Mouse (Mus musculus): ENCODE results near the gene Nat10.
A peak's percentile ranks its signal among the peaks of the same experiment; 100 is the strongest.

Gene Nat10

DNA sequence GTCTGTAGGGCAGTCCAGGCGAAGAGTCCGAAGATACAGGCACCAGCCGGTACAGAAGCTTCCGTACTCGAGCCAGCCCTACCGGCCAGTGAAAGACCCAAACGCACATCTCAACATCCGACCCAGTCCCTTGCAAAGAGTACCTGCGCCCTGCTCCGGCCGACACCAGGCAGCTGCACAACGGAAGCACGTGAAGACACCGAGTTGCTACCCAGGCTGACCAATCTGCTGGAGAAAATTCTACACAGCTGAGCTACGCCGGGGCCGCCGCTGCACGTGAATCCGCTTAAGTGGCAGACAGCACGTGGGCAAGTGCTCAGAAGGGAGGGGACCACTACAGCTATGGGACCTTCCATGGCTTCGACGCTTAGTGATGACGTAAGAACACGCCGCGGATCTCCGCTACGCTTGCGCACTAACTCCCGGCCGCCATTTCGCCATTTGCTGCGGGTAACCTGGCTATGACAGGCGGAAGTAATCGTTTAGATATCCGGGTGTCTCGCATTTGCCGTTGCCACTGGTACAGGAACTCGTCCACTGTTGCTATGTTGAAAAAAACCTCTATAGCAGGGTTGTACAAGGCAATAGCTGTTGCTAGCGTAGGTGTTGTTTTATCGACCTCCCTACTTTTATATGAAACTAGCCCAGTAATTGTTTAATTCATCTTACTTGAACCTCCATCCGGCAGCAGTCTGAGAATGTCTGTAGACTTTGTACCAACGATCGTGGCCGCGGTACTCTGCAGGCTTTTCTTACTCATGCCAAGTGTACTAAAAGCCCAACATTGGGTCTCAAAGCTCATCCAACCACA is at the start of gene Nat10:
Gene Nat10 (minus strand): TSS at position 365 of the 811 bp plus-strand sequence.
- DNase-seq (ENCODE audit: low read depth): peak; percentile 95

DNA sequence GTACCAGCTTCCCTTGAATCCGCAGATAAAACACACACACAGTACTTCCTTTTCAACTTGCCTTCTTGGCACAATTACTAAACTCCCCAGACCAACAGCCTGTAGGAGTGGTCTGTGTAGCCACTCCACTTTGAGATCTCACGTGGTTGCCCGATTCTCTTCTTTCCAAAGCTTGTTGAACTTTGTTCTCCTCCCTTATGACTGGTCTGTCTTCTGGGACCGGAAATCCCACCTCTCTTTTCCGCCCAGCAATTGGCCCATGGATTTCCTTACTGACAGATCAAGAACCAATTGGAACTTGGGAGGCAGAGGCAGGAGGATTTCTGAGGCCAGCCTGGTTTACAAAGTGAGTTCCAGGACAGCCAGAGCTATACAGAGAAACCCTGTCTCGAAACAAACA is 49.3 kb upstream of the Nat10 start:
- DNase-seq (ENCODE audit: low read depth): no peak

DNA sequence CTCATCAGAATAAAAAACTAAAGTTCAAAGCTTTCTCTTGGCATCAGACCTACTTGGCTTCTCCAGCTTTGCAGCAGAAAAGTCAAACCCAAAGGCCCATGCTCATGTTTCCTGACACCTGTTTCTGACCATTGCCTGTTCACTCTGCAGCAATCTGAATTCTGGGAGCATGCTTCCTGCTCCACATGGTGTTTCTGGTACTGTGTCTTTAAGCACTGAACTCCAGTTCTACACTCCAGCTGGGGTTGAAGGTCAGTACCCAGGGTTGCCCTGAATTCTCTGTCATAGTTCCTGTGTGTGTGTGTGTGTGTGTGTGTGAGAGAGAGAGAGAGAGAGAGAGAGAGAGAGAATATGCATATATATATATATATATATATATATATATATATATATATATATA is 47.4 kb upstream of the Nat10 start:
- no peak for DNase-seq (ENCODE audit: low read depth)

DNA sequence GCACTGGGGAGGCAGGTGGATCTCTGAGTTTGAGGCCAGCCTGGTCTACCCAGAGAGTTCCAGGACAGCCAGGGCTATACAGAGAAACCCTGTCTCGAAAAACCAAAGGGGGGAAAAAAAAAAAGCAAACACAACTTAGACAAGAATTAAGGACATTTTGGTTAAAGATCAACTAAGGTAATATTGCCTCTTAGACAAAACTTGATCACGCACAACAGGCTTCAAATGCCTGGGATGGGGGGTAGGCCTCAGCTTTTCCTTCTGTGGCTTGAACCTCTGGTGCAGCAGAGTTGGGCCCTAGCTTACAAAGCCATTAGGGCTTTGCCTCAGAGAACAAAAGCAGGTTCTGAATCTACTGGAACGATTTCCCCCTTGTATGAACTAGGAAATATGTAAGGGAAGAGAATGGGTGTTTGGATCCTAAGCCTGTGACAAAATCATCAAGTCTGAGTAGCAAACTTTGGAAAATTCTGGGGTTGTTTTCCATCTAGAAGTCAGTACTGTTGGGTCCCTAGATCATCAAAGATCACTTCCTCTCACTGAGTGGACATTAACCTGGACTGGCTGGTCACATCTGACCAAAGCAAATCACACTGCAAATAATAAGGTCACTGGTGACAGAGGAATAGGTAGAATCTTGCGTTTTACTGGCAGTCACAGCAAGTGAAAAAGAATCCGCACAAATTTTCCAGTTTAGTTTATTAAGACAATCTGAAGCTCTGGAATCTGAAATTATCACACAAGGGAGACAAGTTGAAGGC is 42.9 kb upstream of the Nat10 start:
- DNase-seq (ENCODE audit: low read depth): no peak

DNA sequence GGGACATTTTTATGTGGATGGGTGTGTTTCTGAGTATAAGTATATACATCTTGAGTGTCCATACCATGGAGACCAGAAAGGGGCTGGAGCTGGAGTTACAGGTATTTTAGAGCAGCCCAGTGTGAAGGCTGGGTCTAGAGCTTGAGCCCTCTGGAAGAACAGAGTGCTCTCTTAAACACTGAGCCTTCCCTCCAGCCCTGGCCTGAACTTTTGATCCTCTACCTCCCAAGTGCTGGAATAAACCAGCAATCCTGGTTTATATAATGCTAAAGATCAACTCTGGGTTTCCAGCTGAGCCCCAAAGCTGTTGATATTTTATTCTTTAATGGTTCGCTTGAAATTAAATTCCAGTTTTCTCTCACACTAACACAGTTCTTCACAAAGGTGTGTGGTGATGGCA is 41.4 kb upstream of the Nat10 start:
- DNase-seq (ENCODE audit: low read depth): no peak

DNA sequence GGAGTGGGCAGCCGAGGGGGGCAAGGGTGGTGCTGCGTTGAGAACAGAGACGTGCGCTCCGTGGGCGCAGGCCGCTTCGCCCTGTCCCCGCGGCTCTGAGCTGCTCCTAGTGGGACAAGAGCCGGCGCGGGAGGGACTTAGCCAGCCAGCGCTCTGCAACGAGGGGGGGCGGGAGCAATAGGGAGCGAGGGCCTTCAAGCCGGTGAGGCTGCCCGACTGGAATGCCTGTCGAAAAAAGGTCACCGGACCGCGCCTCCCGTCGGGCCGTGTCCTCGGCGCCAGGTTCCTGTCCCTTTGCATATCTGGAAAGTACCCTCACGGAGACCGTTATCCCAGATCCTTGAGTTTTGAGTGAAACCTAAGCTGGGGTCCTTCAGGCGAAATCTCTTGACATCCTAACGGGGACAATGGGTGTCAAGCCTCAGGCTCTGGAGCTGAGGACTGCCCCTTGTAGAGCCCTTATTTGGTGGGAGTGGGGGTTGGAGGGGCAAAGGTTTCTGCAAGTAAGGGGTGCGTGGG is 36.5 kb upstream of the Nat10 start, which contains the start of gene Caprin1:
Gene Caprin1 (minus strand): TSS at position 159 of the 519 bp plus-strand sequence.
- DNase-seq (ENCODE audit: low read depth): peak; percentile 89

DNA sequence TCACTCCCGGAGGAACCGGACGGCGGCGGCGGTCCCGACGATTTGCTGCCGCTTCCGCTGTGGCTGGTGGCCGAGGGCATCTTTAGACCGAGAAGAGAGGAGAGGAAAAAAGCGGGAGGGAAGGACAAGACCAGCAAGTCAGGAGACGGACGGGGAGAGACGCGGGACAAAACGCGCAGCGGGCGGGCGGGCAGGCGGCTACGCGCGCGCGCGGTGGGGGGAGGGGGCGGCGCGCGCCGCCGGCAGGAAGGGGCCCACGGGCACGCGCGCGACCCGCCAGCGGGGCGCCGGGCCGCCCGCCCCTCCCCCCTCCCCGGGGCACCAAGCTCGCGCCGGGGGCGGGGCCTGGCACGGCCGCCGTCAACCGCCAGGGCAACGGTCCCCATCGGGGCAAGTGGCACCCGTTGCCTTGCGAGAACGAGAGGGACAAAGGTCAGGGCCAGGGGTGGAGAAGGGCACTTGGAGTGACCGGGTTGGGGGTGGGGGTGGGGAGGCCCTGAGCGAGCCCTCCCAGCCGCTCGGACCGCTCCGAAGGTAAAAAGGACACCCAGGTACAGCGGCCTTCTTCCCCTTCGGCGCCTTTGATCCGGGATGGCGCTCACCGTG is 35.9 kb upstream of the Nat10 start:
- DNase-seq (ENCODE audit: low read depth): peak; percentile 55

DNA sequence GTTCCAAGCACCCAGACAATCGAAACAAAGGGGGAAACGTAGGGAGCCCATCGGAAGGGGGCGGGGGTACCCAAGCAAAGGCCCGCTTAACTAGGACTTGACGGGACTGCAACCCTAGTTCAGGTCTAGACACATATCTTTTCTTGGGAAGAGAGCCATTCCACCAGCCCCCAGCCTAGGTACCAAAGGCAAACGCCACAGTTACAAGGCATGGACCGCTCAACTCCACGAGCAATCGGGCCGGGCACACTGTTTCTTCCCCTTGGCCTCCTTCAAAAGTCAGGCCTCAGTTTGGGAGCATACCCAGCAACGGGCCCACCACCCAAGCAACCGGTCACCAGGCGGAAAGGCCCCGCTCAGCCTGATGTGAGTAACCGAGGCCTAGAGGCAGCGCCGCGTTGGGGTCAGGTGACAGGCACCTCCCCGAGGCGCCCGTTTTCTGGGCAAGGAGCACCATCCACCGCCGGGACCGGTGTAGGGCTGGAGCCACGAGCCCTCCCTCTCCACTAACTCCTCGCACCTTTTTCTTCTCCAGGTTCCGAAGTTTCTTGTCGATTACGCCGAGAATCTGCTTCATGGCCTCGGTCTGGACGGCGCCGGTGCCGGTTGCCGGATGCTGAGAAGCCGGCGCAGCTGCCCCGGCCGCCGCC is 35.3 kb upstream of the Nat10 start:
- peak; percentile 40 for DNase-seq (ENCODE audit: low read depth)

DNA sequence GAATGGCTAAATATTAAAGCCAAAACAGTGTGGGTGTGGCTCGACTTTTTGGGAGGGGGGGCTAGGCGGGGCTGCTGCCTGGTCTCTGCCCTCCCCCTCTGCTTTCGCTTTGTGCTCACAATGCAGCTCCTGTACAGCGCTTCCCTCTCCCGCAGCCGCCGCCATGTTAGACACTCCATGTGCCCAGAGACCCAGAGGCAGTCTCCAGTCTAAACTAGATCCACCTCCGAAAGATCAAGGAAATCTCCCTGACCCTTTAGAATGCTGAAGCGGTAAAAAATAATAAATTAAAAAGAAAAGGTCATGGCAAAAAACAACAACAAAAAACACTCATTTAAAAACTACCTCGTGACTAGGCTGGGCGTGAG is 34.8 kb upstream of the Nat10 start:
- DNase-seq (ENCODE audit: low read depth): peak; percentile 73

DNA sequence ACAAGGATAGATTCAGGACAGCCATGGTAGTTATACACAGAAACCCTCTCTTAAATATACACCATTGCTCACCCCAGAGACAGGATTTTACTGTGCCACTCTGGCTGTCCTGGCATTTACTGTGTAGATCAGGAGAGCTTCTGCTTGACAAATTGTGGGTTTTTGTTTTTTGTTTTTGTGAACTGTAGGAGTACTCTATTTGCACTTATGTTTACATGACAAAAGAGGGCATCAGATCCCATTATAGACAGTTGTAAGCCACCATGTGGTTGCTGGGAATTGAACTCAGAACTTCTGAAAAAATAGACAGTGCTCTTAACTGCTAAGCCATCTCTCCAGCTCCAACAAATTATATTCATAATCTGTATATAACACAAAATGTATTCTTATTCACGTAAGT is 30.9 kb upstream of the Nat10 start:
- no peak for DNase-seq (ENCODE audit: low read depth)

DNA sequence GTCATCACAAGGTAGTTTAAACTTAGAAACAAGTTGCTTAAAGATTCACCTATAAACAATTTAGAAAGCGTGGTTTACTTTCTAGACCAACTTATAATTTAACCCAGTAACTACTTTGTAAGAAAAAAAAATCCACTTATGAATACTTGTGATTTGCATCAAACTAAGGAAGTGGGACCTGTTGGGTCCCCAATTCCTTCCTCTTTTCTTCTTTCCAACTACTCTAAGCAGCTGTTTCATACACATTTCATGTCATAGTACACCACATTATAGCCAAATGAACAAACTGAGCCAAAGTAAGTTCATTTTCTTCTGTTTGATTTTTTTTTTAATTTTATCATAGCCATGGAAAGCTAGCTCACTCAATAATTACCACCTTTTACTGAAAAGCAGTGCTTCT is 24.7 kb upstream of the Nat10 start:
- no peak for DNase-seq (ENCODE audit: low read depth)

DNA sequence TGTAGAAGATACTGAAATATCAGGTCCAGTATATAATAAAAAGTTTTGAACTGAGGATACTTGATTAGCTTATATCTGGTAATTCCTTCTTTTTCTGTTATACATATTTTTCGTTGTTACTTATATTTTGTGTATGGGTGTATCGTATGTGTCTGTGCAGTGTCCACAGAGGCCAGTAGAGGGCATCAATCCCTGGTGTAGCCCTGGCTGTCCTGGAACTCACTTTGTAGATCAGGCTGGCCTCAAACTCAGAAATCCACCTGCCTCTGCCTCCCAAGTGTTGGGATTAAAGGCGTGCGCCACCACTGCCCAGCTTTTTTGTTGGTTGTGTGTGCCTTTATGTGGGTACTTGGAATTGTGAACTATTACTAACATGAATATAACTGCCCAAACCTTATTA is 23.6 kb upstream of the Nat10 start:
- DNase-seq (ENCODE audit: low read depth): no peak

DNA sequence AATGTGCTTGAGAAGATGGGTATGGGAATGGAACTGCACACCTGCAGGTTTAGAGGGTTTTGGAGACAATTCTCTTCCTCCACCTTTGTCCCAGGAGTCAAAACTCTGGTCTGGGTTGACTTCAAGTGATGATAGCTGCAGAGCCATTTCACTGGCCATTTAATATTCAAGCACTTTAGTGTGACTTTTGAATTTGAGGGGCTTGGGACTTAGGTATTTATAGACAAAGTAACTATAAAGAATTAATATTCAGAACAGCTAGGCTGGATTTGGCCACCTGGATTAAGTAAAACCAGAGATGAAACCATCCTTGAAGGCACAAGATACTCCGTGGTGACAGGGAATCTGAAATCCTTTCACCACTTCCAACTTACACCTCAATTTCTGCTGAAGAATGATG is 1.4 kb upstream of the Nat10 start:
- no peak for DNase-seq (ENCODE audit: low read depth)

DNA sequence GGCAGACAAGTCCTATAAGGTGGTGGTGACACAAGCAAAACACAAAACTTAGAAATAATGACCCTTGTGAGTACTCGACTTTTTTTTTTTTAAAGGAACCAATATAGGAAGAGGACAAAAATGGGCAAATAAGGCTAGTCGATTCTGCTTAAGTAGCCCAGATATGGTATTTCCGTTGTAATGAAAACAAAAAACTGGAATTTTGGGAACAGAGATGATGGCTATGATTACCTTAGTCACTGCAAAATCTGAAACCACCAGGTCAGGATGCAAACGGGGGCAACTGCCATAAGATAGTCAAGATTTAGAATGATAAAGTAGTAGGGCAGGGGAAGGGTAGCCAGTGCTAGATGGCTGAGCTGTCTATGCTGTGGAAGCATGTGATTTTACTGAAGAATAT is 923 bp upstream of the Nat10 start:
- no peak for DNase-seq (ENCODE audit: low read depth)

DNA sequence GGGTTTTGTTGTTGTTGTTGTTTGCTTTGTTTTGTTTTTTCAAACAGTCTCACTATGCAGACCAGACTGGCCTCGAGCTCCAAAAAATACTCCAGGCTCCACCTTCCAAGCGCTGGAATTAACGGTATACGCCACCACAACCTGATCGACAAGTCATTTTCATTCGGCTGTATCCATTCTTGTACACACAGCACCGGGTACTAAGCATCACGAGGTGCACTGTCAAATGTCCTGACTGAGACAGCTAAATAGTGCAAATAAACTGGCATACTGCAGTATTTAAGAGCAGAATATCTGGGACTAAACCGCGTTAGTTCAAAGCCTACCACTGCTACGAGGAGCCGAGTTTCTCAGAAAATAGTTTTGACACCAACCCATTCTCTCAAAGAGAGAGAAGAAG is 649 bp downstream of the Nat10 start:
- DNase-seq (ENCODE audit: low read depth): peak; percentile 29

DNA sequence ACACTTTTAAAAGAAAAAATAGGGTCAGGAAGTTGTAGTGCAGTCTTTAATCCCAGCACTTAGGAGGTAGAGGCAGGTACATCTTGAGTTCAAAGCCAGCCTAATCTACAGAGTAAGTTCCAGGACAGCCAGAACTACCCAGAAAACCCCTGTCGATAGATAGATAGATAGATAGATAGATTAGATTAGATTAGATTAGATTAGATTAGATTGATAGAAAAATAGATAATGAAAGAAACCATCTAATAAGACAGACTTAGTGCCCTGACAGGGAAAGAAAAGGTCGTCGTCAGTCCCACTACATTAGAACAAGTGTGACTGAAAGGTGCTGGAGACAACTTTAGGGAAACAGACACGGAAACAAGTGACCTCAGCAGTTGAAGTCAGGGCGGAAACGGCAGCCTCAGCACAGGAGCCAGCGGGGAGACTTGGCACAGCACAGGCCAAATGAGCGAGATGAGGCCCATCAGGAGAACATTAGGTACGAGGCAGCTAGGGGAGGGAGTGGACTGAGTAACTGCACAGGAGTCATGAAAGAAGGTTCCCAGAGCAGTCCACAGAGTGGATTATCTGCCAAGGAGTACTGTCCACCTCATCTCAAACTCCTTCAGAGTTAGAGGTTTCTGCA is 5.5 kb downstream of the Nat10 start:
- DNase-seq (ENCODE audit: low read depth): no peak

DNA sequence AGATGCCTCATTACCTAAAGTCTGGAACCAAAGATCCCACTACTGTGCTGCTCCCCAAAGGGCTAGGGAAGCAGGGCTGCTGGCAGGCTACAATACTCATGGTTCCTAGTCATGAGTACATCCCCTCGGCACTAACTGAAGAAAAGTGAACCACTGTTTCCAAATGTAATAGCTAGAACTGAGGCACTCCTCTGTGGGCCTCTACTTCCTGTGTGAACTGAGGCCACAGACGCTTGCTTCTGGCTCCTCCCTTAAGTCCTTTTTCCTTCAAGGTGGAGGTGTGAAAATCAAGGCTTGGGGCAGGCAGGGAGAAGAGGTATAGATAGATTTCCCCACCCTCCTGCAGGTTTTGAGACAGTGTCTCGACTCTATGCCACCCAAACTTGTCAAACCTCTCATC is 6.5 kb downstream of the Nat10 start:
- DNase-seq (ENCODE audit: low read depth): no peak

DNA sequence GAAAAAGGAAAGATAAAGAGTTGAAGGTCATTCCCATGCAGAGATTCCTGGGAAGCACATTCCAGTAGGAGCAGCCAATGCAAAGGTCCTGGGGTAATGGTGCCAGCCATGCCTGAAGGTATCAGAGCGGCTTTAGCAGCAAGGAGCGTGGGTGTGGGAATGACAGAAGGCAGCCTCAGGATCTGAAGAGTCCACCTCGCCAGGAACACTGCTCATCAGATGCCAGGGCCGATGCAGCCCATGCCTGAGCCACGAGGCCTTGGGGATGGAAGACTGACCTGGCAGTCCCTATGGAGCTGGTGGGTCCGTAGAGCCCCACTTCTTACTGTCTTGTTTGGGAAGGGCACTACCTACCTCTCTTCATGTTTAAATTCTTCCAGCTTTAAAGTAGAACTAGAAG is 9.3 kb downstream of the Nat10 start:
- no peak for DNase-seq (ENCODE audit: low read depth)

DNA sequence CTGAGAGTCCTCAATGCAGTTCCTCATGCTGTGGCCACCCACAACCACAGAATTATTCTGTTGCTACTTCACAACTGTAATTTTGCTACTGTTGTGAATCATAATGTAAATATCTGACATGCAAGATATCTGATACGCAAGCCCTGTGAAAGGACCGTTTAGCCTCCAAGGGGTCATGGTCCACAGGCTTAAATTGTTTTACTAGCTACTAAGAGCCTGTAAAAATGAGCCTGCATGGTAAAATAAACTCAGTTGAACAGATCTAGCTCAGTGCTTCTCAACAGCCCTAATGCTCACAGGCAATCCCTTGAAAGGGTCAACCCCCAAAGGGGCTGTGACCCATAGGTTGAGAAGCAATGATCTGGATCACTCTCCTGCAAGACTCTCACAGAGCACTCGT is 12.0 kb downstream of the Nat10 start:
- no peak for DNase-seq (ENCODE audit: low read depth)

DNA sequence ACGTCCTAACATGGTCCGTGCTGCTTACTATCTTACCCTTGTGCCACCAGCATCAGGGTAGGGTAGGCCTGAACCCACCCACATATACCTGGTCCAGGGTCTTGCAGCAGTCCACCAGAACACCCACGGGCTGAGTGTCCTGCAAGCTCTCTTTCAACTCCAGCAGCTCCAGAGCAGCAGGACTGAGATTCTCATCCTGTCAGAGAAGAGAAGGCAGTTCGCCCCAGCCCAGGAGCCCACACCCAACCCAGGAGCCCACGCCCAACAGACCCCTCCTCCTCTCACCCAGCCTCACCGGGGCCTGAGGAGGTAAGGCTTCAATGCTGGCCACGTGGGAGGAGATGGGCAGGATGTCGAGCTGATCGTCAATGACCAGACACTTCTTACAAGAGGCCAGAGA is 13.2 kb downstream of the Nat10 start:
- DNase-seq (ENCODE audit: low read depth): no peak

DNA sequence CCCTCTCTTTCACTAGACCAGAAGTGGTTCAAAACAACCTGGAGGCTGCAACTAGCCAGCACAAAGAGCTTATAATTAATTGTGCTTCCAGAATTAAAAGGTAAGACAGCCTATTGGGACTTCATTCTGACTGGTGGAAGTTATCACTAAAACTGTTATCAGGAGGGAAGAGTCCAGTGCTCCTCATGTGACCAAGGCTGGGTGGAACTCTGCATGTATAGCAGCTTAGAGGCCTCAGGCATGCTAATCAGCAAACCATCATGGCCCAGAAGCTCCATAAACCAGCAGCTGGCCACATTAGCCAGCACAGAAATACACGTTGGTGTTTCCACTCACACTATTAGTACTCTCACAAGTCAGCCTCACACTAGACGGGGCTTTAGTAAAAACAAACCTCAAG is 14.3 kb downstream of the Nat10 start:
- no peak for DNase-seq (ENCODE audit: low read depth)

DNA sequence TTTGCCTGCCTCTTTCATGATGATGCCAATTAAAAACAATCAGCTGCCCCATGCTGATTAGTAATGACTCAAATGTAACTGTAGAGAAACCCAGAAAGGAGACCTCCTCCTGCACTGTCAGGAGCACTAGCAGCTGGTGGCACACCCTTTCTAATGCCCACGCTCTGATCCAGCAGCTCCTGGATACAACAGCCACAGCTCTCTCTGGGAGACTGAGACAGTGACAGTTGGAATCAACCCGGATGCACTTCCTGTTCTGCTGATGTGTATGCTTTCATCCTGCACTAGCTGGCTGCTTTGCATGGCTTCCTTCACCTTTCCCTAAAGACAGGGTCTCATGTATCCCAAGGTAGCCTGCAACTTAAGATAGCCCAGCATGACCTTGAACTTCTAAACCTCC is 15.0 kb downstream of the Nat10 start:
- no peak for DNase-seq (ENCODE audit: low read depth)

Measured in c-Kit-positive CD71-positive TER-119-negative erythroid progenitor cells, embryonic 14.5 days (primary cell).